Mouse (Mus musculus) T-cell, adult 2 months (primary cell): Measurements from ENCODE around the gene Duoxa2.

Experiments
- DNase-seq: peaks from one replicate; pipeline ENCODE4 v3.0.0; 2022; ENCODE audit warnings: low spot score

Duoxa2 gene

DNA sequence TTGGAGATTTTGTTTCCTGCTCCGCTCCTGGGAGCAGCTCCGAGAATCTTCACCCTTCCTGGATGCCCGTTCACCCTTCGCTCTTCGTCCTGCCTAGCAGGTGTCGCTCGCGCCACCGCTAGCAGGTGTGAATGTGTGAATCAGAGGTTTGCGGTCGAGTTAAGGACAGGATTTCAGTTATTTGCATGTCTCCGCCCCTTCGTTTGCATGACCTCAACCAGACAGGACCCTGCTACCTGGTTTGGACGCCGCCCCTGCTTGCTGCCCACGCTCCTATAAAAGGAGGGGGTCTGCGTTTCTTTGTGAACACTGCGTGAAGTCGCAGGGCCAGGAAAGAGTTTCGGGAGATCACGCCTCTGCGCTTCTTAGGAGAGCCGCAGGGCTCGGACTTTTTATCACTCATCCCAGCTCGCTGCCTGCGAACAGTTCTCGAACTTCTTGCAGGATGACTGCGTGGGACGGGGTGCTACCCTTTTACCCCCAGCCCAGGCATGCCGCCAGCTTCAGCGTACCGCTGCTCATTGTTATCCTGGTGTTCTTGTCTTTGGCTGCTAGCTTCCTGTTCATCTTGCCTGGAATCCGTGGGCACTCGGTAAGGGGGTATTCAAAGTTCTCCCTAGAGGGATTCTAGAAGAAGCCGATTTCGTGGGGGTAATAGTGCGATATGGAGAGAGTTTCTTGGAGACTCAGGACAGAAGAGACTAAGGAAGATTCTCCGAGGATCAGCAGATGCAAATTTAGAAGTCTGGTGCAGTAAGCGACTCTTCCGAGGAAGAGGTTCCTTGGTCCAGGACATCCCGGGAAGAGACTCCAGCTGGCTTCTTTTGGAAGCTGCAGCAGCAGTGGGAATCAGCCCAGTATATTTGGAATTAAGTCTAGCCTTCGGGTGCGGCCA, at the start of gene Duoxa2:
Duoxa2 (plus strand) TSS at position 305 of the 895 bp plus-strand sequence.
- DNase-seq: peak; percentile 57

- no peak for DNase-seq
Observed at GRCm38 (mm10) chr2:122255997-122256396, 42.7 kb upstream of the Duoxa2 start.

DNA sequence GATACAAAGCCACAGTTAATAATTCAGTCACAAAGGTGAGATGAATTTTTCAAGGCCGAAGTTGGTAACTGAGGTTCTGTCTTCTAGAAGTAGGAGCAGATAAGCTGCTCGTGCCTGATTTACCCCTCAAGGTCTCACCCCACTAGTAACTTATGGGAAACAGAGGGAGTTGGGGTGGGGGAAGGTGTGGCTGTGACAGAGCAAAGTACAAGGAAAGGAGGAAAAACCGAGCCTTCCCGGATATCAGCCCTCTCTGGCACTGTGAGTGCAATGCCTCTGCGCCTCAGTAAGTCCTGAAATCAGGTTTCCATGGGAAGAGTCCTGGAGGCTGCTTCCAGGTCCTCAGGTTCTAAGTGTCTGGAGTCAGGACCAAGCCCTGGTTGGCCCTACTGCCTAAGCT, 38.0 kb upstream of the Duoxa2 start:
- DNase-seq: no peak

DNA sequence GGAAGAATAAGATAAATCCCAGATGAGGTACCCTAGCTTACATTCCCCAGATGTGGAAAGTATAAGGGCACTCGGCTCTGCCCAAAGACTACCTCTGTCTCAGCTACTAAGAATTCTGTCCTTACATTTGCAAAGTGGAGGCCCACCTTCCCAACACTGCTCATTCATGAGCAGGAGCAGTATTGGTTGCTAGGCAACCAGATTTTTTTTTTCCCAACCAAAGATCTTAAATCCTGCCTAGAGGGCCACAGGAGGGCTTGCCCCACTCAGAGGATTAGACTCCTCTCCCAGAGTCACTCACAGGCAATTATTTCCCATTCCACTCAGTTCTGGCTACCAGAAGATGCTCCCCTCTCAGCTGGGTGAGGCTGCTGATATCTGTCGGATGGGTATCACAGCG, 34.0 kb upstream of the Duoxa2 start:
- DNase-seq: no peak

DNA sequence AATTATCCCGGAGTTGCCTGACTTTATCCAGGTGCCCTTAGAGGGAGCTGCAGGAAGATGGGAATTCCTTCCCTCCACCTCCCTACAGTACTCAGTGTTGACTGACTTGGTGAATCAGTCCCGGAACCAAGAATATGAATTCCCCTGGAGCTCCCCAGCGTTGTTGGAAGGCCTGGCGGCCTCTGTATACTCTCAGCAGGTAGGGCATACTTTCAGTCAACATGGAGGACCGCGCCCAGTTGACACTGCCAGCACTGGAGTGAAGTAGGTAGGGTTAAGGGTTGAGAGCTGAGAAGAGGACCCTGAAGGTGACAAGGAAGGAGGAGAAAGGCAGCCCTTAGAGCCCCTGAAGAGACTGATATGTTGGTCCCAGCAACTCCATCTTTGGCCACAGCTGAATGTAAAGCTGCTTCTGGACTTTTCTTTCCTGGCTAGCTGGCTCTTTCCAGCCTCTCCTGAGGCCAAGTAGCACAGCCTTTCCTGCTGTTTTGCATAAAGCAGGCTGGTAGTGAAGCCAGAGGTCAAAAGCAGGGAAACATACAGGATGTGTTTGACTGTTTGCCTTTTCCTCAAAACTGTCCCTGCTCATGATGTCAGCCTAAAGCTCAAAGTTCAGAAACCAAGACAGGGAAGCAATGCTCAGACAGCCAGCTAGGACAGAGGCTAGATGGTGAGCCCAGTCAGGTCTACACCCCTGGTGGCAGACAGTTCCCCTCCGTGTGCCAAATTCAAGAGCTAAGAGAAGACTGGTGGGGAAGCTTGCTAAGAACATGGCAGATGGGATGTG, 32.1 kb upstream of the Duoxa2 start:
- DNase-seq: no peak

DNA sequence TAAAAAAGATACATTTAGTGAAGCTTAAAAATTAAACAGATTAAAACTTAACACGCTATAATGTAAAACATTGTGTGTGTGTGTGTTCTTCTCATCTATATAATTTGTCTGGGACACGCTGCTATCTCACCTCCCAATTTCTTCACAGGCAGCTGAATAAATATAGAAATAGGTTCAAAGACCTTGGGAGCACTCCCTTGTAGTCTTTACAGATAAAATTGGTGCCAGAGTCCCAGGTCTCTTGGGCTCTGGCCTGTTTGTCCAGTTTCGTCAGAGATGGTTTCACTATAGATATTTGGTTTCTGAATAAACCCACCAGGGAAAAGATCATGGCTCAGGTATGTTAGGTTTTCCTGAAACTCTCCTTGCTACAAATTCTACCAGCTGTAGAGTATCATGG, 19.9 kb upstream of the Duoxa2 start:
- no peak for DNase-seq

GRCm38 (mm10) chr2:122284091-122284490, 14.6 kb upstream of the Duoxa2 start:
- no peak for DNase-seq

DNA sequence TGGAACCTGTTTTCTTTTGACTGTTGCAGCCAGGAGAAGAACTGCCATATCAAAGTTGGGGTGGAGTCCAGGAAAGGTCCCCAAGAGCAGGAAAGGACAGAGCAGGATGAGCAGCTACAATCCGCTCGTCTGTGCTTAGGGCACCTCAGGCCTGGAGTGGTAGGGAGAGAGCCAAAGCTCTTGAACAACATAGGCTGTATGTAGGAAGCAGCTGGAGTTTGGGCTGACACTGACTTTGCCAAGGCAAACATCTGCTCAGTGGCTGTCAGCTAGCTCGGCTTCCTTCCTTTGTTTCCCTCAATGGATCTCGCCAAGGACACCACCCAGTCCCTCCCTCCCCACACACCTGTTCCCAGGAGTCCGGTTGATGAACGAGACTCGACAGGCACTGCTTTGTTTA, 12.6 kb upstream of the Duoxa2 start:
- no peak for DNase-seq

GRCm38 (mm10) chr2:122294916-122295315, 3.8 kb upstream of the Duoxa2 start:
- no peak for DNase-seq

DNA sequence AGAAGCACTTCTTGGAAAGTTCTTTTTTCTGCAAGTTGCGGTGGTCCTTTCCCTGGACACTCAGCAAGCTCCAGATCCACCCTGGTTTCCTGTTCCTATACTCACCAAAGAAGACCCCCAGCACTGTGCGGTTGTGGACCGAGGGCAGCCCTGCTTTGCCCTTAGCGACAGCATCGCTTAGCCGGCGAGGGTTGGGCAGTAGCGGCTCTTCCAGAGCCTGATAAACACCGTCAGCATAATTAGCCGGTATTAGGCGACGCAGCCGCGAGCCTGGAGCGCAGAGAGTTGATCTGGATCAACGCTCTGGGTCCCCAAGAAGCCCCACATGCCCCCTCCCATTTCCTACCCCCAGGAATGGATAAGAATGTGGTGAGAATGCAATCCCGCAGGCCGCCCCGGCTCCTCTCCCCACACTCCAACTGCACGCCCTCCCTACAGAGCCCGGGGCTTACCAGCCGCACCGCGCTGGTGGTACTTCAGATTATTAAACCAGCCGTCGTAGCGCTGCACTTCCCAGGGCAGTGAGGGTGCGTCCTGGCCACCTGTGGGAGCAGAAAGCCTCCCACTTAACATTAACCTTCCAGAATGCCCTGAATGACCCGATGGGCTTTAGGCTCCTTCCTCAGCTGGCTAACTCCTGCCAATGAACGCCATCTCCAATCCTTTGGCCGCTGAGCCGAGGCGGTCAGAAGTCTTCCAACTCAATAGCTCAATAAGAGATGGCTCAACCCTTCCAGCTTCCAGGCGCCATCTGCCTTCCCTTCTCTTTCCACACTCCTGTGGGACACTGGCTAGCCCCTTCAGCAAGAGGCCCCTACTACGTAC, 1.2 kb upstream of the Duoxa2 start:
- DNase-seq: no peak

DNA sequence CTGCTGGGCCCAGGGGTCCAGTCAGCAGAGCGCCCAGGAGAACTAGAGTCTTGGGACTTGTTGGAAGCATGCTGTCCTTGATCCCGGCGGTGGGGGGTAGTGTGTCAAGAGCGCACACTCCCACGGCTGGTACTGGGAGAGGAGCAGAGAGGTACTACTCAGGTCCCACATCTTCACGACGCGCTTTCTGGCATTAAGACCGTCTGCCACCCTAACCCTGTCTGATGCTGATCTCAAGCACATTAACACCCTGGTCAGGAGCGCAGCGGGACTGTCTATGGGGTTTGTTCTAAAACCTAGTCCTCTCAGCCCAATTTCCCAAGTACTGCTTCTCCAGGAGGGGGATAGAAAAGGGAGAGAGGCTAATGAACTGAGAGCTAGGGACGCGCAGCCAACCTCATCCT, 602 bp upstream of the Duoxa2 start, which contains the start of gene Duox2:
Duox2 (minus strand) TSS at position 354 of the 404 bp plus-strand sequence.
- DNase-seq: no peak

- DNase-seq: no peak
Observed at GRCm38 (mm10) chr2:122299911-122300655, 1.4 kb downstream of the Duoxa2 start.

DNA sequence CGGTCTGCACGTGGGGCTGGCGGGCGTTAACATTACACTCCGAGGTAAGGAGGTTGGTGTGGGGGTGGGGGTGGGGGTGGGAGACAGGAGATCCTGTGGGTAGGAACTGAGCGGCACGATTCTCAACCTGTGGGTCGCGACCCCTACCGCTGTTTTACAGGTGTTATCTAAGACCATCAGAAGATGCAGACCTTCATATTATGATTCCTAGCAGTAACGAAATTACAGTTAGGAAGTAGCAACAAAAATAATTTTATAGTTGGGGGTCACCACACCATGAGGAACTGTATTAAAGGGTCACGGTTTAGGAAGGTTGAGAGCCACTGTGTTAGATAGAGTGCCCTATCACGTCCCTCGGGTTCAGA, 1.9 kb downstream of the Duoxa2 start:
- DNase-seq: no peak

GRCm38 (mm10) chr2:122301081-122301920, 2.6 kb downstream of the Duoxa2 start:
- peak; percentile 54 for DNase-seq

GRCm38 (mm10) chr2:122301921-122302573, 3.3 kb downstream of the Duoxa2 start:
- DNase-seq: no peak

GRCm38 (mm10) chr2:122302574-122303241, 4.0 kb downstream of the Duoxa2 start:
- peak; percentile 73 for DNase-seq

DNA sequence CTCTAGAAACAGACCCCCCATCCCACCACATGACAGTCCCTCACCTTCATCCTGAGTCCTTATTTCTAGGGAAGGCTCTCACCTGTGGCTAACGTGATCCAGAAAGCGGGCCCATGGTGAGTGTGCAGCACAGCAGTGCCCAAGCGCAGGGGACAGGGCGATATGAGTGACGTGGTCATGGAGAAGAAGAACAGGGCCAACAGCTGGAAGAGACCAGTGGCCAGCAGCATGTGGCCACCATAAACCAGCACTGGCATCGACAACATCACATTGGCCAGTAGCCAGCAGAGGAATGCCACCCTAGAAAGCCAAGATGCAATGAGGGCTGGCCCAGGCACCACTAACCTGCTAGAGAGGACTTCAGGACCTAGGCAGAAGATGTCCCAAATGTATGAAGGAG, 5.8 kb downstream of the Duoxa2 start:
- DNase-seq: no peak

GRCm38 (mm10) chr2:122305097-122305892, 6.6 kb downstream of the Duoxa2 start:
- DNase-seq: no peak

GRCm38 (mm10) chr2:122306184-122306583, 7.5 kb downstream of the Duoxa2 start:
- no peak for DNase-seq
